Mouse (Mus musculus) left cerebral cortex, postnatal 14 days (tissue): ENCODE measurements around the gene March6. TPM values are rescaled to one million over a fixed set of nuclear protein-coding genes. Genes with fewer than 3 reads are reported as not detected.

Experiments
- DNase-seq, 2 experiments: peaks; one replicate each; pipeline ENCODE4 v3.0.0; 2021 to 2022; ENCODE audit warnings: low spot score in 2 of 2, mixed read lengths in 1 of 2
- intact Hi-C: fragments of 180-260 bp; cut with DNase I; formaldehyde crosslinking; loops from one replicate; pipeline ENCODE4 v1.15.1; 2025
- total RNA-seq, 2 experiments: library from RNA; stranded (reverse); gene quantifications; 2 replicates each; pipeline ENCODE4 v1.2.3; 2021

The March6 gene
- total RNA-seq, 2 experiments from 2014 or later: 222 to 225 TPM

GRCm38 (mm10) chr15:31429429-31429828 lies 101.4 kb downstream of the March6 start:
- intact Hi-C loops: loop anchor here (5.0 kb wide), 2 partner anchors 37 to 87 kb away; no protein-coding TSS in a partner anchor
- no peak for DNase-seq

DNA sequence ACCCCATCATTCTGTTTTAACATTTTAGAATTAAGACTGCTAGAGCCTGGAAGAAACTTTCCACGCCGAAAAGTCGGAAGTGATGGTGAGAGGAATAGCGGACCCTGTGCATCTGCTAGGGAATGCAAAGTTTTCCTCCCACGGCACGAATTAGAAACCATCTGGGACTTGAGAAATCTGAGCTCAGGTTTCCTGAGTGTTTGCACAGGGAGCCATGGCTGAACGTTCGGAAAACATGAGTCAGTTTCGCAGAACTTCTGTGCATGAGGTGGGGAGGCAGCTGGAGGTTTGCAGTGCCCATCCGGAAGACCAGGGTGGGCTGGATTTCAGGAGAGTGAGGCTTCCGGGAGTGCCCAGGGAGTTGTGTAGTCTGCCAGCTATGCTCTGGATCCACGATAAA lies 102.3 kb downstream of the March6 start:
- DNase-seq: peak; percentile 74 to 89
- intact Hi-C loops: loop anchor here (5.0 kb wide), 2 partner anchors 36 to 86 kb away; no protein-coding TSS in a partner anchor

GRCm38 (mm10) chr15:31427390-31427789 lies 103.5 kb downstream of the March6 start:
- intact Hi-C loops: loop anchor here (5.0 kb wide), 2 partner anchors 35 to 85 kb away; no protein-coding TSS in a partner anchor
- DNase-seq: no peak

- intact Hi-C loops: loop anchor here (5.0 kb wide), 2 partner anchors 34 to 84 kb away; no protein-coding TSS in a partner anchor
- DNase-seq: no peak
Observed at GRCm38 (mm10) chr15:31426066-31426706, 104.7 kb downstream of the March6 start.

- intact Hi-C loops: no loop called here
- no peak for DNase-seq
Observed at GRCm38 (mm10) chr15:31422649-31423369, 108.0 kb downstream of the March6 start.

- DNase-seq: no peak
- intact Hi-C loops: loop anchor here (5.0 kb wide), 1 partner anchor 52 kb away; the partner anchor contains the start of gene Ankrd33b
Observed at GRCm38 (mm10) chr15:31419037-31419436, 111.8 kb downstream of the March6 start.

GRCm38 (mm10) chr15:31418686-31419024 lies 112.2 kb downstream of the March6 start:
- intact Hi-C loops: loop anchor here (5.0 kb wide), 1 partner anchor 51 kb away; the partner anchor contains the start of gene Ankrd33b
- DNase-seq: no peak

DNA sequence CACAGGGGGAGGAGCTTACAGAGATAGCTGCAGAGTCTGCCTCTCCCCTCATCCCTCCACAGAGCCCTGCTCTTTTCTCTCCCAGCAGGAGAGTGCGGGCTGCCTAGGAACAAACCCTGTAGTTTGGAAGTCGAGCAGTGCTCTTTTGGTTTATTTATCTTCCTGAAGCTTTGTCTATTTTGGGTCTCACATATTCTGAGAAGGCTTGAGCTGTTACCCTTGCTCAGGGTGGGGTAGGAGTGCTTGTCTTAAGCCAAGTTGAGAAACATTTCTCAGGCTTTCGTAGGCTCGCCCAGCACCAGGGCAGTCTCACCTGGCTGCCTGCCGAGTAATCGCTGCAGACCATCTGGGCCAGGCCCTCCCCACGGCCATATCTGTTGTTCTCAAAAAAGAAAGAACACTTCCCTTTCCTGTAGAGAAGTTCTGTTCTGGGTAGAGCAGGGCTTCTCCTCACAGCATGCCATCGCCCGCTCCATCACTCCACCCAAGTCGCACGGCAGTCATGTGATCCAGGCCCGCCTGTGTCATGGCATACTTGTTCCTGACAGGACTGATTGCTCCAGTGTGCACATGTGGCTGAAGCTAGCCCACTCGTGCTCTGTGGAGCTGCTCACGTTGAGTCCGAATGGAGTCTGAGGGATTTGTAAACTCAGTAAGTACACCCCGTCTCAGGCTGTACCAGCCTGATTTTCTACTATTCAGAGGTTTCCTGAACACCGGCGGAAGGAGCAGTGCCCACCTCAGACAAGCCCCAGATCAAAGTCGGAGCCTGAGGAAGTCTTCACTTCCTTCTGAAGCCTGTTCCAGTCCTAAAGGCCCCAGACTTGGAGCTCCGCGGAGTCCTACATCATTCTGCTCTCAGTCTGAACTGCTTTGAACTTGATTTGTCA lies 112.8 kb downstream of the March6 start:
- peak; percentile 68 to 69 for DNase-seq
- intact Hi-C loops: loop anchor here (5.0 kb wide), 1 partner anchor 51 kb away; the partner anchor contains the start of gene Ankrd33b

- DNase-seq: no peak
Observed at GRCm38 (mm10) chr15:31417409-31417795, 113.5 kb downstream of the March6 start.

GRCm38 (mm10) chr15:31415181-31415580 lies 115.7 kb downstream of the March6 start:
- intact Hi-C loops: loop anchor here (5.0 kb wide), 1 partner anchor 48 kb away; the partner anchor contains the start of gene Ankrd33b
- DNase-seq: no peak

More at GRCm38 (mm10) chr15:31417409-31417795, 113.5 kb downstream of the March6 start:
- intact Hi-C loops: loop anchor here (5.0 kb wide), 1 partner anchor 50 kb away; the partner anchor contains the start of gene Ankrd33b

- no peak for DNase-seq
- intact Hi-C loops: no loop called here
Observed at GRCm38 (mm10) chr15:31414179-31414898, 116.5 kb downstream of the March6 start.

- intact Hi-C loops: no loop called here
- no peak for DNase-seq
Observed at GRCm38 (mm10) chr15:31413662-31414061, 117.2 kb downstream of the March6 start.

- DNase-seq: no peak
Observed at GRCm38 (mm10) chr15:31412933-31413332, 117.9 kb downstream of the March6 start.

GRCm38 (mm10) chr15:31412436-31412835 lies 118.4 kb downstream of the March6 start:
- DNase-seq: no peak
- intact Hi-C loops: no loop called here

More at GRCm38 (mm10) chr15:31412933-31413332, 117.9 kb downstream of the March6 start:
- intact Hi-C loops: no loop called here

- intact Hi-C loops: no loop called here
- no peak for DNase-seq
Observed at GRCm38 (mm10) chr15:31407490-31407889, 123.4 kb downstream of the March6 start.

- intact Hi-C loops: no loop called here
- DNase-seq: no peak
Observed at GRCm38 (mm10) chr15:31406881-31407280, 124.0 kb downstream of the March6 start.
